Mouse (Mus musculus): ENCODE data around the gene Tmem214.
A peak's percentile ranks its signal among the peaks of the same experiment; 100 is the strongest.
"Not testable (repeated sequence)": the region's sequence is repeated elsewhere in the genome, so short reads cannot be mapped to it uniquely, and the experiment has no call there.

Tmem214 gene

GRCm38 (mm10) chr5:30879347-30879943, 11.6 kb downstream of the Tmem214 start:
- DNase-seq = no peak

GRCm38 (mm10) chr5:30881839-30882238, 14.0 kb downstream of the Tmem214 start:
- DNase-seq = not testable (repeated sequence)

- no peak for DNase-seq
Observed at GRCm38 (mm10) chr5:30886209-30886608, 18.4 kb downstream of the Tmem214 start.

GRCm38 (mm10) chr5:30886731-30887130, 18.9 kb downstream of the Tmem214 start:
- no peak for DNase-seq

GRCm38 (mm10) chr5:30887331-30887761, 19.5 kb downstream of the Tmem214 start:
- peak; percentile 67 to 75 for DNase-seq

- peak; percentile 76 to 83 for DNase-seq
Observed at GRCm38 (mm10) chr5:30887858-30888336, 20.1 kb downstream of the Tmem214 start.

GRCm38 (mm10) chr5:30888337-30889087, 20.7 kb downstream of the Tmem214 start, which contains the start of gene Agbl5:
Gene Agbl5, plus strand, starts transcription at chr5:30888694.
- peak; percentile 87 to 91 for DNase-seq

- no peak for DNase-seq
Observed at GRCm38 (mm10) chr5:30889088-30889754, 21.4 kb downstream of the Tmem214 start.

GRCm38 (mm10) chr5:30890375-30890774, 22.6 kb downstream of the Tmem214 start:
- no peak for DNase-seq

GRCm38 (mm10) chr5:30901860-30902259, 34.0 kb downstream of the Tmem214 start:
- DNase-seq = no peak

- DNase-seq = peak; percentile 94 to 97
Observed at GRCm38 (mm10) chr5:30907413-30908059, 39.7 kb downstream of the Tmem214 start, which contains the start of gene Ost4. Gene Ost4, minus strand, starts transcription at chr5:30907788.

- DNase-seq = no peak
Observed at GRCm38 (mm10) chr5:30908426-30909299, 40.9 kb downstream of the Tmem214 start.

- no peak for DNase-seq
Observed at GRCm38 (mm10) chr5:30909300-30909659, 41.5 kb downstream of the Tmem214 start.

- no peak for DNase-seq
Observed at GRCm38 (mm10) chr5:30909863-30910262, 42.1 kb downstream of the Tmem214 start.

- no peak for DNase-seq
Observed at GRCm38 (mm10) chr5:30910481-30910880, 42.7 kb downstream of the Tmem214 start.

- DNase-seq = no peak
Observed at GRCm38 (mm10) chr5:30912156-30912555, 44.3 kb downstream of the Tmem214 start.

GRCm38 (mm10) chr5:30913060-30913841, 45.4 kb downstream of the Tmem214 start, which contains the start of gene Emilin1:
Gene Emilin1, plus strand, starts transcription at chr5:30913402.
- DNase-seq = no peak

GRCm38 (mm10) chr5:30914101-30914635, 46.4 kb downstream of the Tmem214 start:
- no peak for DNase-seq

- no peak for DNase-seq
Observed at GRCm38 (mm10) chr5:30914849-30915248, 47.0 kb downstream of the Tmem214 start.

GRCm38 (mm10) chr5:30915456-30915855, 47.6 kb downstream of the Tmem214 start:
- DNase-seq = no peak

GRCm38 (mm10) chr5:30915974-30916433, 48.2 kb downstream of the Tmem214 start:
- peak; percentile 57 to 63 for DNase-seq
